Mouse (Mus musculus): Measurements from ENCODE around the gene Fkbp15.

Fkbp15 gene

DNA sequence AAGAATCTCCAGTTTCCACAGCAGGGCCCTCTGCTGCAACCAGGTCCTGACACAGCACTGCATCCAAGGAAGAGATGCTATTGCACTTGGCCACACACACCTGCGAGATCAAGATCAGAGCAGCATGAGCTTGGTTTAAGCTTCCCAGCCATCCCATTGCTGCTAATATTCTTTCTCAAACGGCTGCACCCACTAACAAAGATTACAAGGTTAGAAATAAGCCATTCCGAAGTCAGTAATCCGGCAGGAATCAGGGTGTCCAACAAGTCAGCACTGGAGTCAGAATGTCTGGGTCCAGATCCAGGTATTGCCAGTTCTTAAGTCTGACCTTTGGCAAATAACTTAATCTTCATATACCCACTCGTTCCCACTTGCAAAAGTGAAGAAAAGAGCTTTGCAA, 21.8 kb downstream of the Fkbp15 start:
- in situ Hi-C loops (cut with MboI; ENCODE audit: low pct_unique_long_range_greater_than_20kb in 1 of 2, low sequenced_read_pairs in 2 of 2, unreplicated experiment in 1 of 2), result no loop called here

DNA sequence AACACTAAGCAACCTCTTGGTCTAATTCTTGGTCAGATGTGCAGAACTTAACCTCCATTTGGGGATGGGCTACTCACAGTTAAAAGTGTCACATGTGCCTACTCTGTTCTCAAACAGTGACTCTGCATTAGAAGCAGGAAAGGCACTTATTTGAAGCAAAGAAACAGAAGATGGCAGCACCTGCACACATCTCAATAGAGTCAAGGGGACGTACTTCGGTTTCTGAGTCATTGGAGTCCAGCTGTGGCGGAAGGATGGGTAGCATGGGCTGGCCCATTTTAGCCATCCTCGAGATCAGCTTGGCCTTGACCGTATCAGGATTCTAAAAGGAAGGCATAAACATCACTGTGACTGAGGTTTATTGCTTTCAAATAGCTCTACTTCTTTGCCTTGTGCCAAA, 28.4 kb downstream of the Fkbp15 start:
- in situ Hi-C loops (cut with MboI; ENCODE audit: low pct_unique_long_range_greater_than_20kb in 1 of 2, low sequenced_read_pairs in 2 of 2, unreplicated experiment in 1 of 2), result no loop called here

DNA sequence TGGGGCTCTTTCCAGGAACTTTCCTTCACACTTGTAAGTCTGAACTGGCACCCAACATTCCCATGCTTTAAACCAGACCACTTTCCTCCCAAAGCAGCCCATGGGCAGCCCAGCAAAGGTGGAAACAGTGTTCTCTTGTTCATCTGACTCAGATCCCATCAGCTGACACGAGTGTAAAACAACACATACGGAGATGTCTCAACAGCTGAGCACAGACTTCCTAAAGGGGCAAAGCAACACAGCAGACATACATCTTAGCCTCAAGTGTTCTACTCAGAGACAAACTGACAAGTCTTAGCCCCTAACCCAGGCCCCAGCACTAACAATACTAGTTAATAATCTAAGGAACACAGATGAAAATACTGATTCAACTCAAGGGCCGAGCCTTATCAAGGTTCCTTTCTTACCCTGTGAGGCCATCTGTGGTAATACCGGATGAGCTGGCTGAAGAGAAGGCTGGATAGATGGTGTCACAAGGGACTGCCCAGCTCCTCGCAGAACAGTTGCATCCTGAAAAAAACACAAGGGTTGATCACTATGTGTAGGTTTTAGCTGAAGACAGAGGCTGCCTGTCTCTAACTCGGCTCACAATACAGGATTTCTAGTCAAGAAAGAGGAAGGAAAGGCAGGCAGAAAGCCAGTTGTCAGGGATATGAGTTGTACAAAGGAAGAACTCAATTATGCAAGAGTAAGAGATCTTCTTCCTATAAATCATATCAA, 31.2 kb downstream of the Fkbp15 start:
- in situ Hi-C loops (cut with MboI; ENCODE audit: low pct_unique_long_range_greater_than_20kb in 1 of 2, low sequenced_read_pairs in 2 of 2, unreplicated experiment in 1 of 2), result no loop called here

DNA sequence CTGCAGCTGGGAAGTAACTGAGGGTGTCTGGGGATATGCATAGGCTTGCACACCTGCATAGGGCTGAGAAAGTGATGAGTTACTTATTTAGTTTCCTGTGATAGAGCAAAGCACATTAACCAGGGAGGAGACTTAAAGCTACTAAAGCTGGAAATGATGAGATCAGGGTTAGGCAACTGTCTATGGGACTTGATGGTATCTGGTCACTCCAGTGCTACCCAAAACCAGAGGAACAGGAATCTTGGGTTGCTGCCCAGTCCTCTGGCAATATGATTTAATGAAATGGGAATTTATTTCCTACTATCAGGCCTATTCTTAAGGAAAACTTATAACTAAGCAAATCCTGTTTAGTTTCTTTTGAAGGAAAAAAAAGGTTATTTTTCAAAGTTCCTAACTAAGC, 34.2 kb downstream of the Fkbp15 start:
- in situ Hi-C loops (cut with MboI; ENCODE audit: low pct_unique_long_range_greater_than_20kb in 1 of 2, low sequenced_read_pairs in 2 of 2, unreplicated experiment in 1 of 2), result no loop called here

DNA sequence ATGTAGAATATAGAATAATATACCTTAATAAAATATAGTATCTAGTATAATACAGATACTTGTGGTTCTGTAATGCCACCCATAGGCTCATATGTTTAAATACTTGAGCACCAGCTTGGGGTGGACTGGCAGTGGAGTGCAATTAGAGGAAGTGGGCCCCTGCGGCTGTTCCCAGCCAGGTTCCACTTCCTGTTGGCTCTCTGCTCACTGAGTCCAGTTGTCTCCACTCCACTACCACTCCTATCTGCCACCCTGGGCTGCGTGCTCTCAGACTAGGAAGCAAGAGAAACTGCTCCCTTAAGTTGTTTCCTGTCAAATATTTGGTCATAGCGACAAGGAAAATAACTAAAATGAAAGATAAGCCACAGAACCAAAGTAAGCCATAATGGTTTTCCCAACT, 37.7 kb downstream of the Fkbp15 start:
- in situ Hi-C loops (cut with MboI; ENCODE audit: low pct_unique_long_range_greater_than_20kb in 1 of 2, low sequenced_read_pairs in 2 of 2, unreplicated experiment in 1 of 2), result no loop called here

DNA sequence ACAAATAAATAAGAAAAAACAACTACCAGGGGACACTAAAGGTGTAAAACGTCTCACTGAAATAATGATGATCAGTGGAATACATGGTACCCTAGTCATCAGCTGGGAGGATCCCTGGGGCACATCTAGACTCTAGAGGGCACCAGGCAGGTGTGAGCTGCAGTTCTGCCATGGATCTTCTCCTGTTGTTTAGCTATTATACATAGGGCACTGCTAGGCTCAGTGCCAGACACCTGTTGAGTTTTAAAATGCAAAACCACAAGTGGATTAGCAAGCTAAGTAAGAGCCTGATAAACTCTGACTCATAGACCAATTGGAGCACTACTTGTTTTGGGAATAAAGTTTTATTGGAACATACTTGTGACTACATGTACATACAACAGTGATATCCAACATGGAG, 42.1 kb downstream of the Fkbp15 start:
- in situ Hi-C loops (cut with MboI; ENCODE audit: low pct_unique_long_range_greater_than_20kb in 1 of 2, low sequenced_read_pairs in 2 of 2, unreplicated experiment in 1 of 2), result no loop called here

DNA sequence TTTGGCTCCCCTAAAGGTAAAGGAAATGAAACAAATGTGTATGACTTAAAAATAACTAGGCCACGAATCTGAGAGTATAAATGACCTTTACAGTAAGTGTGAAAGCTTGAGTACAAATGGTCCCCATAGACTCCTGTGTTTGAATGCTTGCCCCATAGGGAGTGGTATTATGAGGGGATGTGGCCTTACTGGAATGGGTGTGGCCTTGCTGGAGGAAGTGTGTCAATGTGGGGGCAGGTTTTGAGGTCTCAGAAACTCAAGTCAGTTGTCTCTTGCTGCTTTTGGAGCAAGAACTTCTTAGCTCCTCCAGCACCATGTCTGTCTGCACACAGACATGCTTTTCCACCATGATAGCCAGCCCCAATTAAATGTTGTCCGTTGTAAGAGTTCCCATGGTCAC, 43.9 kb downstream of the Fkbp15 start:
- in situ Hi-C loops (cut with MboI; ENCODE audit: low pct_unique_long_range_greater_than_20kb in 1 of 2, low sequenced_read_pairs in 2 of 2, unreplicated experiment in 1 of 2), result no loop called here

DNA sequence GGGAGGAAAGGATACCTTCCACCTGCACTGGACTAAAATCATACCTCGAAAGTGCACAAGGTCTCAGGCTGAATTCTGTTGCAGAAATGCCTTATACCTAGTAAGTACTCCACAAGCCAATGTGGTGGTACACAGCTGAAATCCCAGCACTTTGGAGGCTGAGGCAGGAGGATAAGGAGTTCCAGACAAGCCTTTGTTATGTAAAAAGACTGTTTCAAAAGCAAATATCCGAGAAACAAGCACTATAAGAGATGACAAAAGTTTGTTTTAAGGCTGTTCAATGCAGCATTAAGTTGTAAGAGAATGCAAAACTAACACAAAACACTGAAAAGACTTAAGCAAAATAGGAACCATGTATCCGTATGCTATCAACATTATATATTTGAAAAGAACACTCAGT, 45.8 kb downstream of the Fkbp15 start:
- in situ Hi-C loops (cut with MboI; ENCODE audit: low pct_unique_long_range_greater_than_20kb in 1 of 2, low sequenced_read_pairs in 2 of 2, unreplicated experiment in 1 of 2), result no loop called here

DNA sequence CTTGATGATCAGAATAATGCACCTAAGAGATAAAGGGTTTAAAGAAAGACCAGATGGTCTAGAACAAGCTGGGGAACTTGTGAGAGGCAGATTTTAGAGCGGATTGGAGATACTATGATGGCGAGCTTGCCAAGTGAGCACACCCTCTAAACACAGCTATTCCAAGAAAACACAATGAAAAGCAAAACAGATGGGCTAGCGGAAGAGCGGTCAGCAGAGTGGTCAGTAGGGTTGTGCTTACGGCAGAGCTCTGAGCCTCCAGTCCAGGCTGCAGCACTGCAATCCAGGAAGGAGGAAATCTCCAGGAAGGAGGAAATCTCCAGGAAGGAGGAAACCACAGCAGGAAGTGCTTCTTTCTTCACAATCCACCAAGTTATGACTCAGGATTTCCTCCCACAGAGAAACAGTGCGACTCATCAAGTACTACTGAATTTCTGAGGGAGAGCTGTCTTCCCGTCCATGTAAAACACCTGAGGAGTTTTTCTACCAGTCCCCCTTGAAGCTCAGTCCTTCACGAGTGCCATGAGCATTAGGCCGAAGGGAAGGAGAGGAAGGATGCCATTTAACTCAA, 46.6 kb downstream of the Fkbp15 start:
- in situ Hi-C loops (cut with MboI; ENCODE audit: low pct_unique_long_range_greater_than_20kb in 1 of 2, low sequenced_read_pairs in 2 of 2, unreplicated experiment in 1 of 2), result no loop called here

DNA sequence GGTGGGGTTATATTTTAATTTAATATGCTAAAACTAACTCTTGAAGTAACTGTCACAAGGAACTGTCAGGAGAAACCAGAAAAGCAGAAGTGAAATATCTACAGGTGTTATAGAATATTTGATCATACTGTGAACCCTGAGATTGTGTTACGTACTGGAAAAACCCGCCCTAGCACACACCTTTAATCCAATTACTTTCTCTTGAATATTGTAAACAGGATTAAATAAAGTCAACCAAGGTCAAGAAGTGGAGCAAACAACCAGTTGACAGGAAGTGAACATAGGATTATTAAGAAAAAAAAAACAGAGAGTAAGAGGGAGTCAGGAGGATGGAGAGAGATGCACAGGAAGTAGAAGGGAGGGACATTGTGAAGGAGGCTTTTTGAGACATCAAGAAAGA, 47.5 kb downstream of the Fkbp15 start:
- in situ Hi-C loops (cut with MboI; ENCODE audit: low pct_unique_long_range_greater_than_20kb in 1 of 2, low sequenced_read_pairs in 2 of 2, unreplicated experiment in 1 of 2), result no loop called here

DNA sequence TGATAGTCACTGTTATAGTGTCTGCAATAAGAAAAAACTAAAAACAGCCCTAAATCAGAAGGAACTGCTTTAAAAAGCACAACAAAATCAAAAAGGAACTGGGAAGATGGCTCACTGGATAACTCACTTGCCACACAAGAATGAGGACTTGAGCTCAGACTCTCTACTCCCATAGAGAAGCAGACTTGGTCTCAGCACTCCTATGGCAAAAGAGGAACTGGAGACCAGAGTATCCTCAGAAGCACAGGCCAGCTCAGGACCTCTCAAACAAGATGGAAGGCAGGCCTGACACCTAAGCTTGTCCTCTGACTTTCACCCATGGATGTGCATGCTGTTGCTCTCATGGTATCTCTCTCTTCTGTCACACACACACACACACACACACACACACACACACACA, 51.9 kb downstream of the Fkbp15 start:
- in situ Hi-C loops (cut with MboI; ENCODE audit: low pct_unique_long_range_greater_than_20kb in 1 of 2, low sequenced_read_pairs in 2 of 2, unreplicated experiment in 1 of 2), result no loop called here

DNA sequence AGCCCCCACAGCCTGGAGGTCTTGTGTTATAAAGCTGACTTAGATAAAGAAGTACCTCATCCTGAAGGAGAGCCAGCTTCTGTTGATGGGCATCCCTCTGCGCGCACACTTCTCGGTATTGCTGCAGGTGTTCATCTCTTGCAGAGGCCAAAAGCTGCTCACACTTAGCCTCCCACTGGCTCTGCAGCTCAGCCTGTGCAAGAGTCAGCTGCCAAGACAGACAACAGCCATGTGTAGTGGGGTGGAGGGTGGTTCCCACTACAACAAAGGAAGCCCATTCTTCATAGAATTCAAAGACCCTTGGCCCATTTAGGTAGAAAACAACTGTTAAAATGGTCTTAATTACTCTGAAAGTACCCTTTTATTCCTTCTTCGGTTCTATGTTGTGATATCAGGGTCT, 53.5 kb downstream of the Fkbp15 start:
- in situ Hi-C loops (cut with MboI; ENCODE audit: low pct_unique_long_range_greater_than_20kb in 1 of 2, low sequenced_read_pairs in 2 of 2, unreplicated experiment in 1 of 2), result no loop called here

DNA sequence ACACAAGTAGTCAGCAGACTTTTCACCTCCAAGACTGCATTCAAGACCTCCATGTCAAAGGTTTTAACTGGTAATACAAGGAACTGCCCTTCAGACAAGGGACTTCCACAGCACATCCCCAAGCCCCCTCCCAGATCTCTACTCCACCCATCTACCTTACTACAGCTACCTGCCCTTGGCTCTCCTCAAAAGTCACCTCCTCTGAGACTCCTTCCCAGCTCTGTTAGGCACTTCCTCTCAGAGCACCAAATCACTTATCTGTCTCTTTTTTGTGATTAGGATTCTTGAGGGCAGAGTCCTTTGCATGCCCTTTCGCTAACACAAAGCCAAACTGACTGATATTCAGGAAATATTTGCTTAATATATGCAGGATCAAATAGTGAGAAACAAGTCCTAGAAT, 54.0 kb downstream of the Fkbp15 start:
- in situ Hi-C loops (cut with MboI; ENCODE audit: low pct_unique_long_range_greater_than_20kb in 1 of 2, low sequenced_read_pairs in 2 of 2, unreplicated experiment in 1 of 2), result no loop called here

DNA sequence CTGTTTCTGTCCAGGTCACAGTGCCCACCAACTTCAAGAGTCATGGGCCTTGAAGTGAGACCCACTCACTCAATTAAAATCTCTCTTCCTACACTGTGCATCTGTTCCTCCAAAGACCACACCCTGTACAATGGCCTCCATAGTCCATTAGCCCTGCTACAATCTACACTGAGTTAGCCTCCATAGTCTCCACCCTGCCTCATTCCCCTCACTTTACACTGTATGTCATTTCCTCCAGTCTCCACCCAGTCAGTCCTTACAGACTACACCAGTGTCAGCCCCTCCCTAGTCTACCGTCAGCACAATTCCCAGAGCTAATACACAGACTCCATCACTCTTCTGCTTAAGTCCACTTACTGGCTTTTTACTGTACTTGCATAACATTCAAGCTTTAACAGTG, 57.1 kb downstream of the Fkbp15 start:
- in situ Hi-C loops (cut with MboI; ENCODE audit: low pct_unique_long_range_greater_than_20kb in 1 of 2, low sequenced_read_pairs in 2 of 2, unreplicated experiment in 1 of 2), result no loop called here

DNA sequence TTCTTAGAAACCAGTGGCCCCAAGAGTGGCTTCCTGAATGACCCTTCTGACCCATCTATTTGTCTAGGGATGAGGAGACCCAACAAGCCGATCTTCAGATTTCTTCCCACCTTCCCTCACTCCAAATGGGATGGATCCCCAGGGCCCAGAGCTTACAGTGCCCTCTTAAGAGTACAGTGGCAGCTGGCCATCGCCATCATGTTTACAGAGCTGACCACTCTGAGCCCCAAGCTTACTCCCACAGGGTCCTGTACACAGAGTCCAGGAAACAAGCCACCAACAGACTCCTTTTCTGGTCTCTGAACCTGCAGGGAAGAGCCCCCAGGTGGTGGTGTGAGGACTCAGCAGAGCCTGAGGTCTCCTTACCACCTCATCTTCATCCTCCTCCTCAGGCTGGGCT, 57.6 kb downstream of the Fkbp15 start:
- in situ Hi-C loops (cut with MboI; ENCODE audit: low pct_unique_long_range_greater_than_20kb in 1 of 2, low sequenced_read_pairs in 2 of 2, unreplicated experiment in 1 of 2), result no loop called here

DNA sequence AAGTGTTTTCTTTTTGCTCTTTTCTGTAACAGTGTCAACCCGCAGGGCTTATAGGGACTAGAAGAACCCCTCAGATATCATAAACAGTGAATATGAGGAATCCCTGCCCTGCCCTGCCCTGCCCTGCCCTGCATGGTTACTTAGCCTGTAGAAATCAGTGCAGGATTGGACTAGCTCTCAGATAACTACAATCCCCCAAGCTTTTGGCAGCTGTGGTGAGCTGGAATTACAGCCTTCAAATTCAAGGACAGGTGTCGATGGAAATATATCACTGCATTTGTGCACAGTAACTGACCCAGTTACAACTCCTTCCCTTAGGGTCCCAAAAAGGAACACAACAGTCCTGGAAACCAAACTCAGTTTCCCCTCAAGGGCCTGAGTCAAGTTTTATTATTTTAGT, 60.3 kb downstream of the Fkbp15 start:
- in situ Hi-C loops (cut with MboI; ENCODE audit: low pct_unique_long_range_greater_than_20kb in 1 of 2, low sequenced_read_pairs in 2 of 2, unreplicated experiment in 1 of 2), result no loop called here

DNA sequence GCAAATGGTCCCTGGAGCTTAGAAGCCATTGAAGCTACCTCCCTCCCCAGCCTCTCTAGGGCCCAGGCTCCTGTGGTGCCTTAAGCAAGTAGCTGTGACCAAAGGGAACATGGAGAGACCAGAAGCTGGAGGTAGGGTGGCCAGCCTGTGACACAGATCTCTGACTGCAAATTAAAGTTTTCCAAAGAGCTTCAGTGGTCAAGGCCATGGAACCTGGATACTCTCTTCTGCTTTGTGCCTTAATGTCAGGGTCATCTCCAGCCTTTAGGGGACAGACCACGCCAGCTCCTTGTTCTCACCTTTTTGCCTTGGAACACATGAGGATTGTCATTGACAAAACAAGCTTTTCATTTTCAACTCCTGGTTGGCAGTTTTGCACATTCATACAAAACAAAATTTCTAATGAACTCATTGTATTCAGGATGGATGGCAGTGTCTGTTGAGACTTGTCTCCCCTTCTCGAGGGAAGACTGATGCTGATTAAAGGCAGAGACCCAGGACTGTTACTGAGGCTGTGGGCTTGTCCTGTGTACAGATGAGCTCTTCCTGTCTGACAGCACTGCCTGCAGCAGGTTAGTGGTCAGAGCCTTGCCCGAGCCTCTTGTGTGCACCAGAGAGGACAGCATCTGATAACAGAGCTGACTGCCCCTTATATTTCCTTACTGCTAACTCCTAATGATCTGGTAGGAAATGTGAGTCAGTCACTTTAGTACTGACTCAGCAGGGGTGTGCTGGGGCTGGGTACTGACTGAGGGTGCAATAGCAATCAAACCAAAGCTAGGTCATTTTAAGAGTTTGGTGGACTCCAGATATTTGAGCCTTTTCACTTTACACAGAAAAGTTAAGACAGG, 62.8 kb downstream of the Fkbp15 start:
- in situ Hi-C loops (cut with MboI; ENCODE audit: low pct_unique_long_range_greater_than_20kb in 1 of 2, low sequenced_read_pairs in 2 of 2, unreplicated experiment in 1 of 2), result no loop called here

DNA sequence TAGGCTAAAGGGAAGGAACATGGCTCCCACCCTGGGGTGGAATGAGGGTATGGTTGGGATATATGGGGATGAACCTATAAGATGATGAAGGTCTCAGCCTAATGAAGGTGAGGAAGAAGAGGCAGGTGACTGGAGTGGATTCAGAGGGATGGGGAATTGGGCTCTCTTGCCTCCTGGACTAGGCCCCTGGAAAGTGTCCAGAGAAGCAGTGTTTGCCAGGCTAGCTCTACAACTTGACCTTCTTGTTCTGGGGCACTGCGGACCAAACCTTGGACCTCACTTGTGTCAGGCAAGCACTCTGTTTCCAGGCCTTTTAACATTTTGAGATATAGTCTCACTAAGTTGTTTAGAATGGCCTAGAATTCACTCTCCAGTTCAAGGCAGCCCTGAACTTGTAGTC, 65.6 kb downstream of the Fkbp15 start:
- in situ Hi-C loops (cut with MboI; ENCODE audit: low pct_unique_long_range_greater_than_20kb in 1 of 2, low sequenced_read_pairs in 2 of 2, unreplicated experiment in 1 of 2), result no loop called here

DNA sequence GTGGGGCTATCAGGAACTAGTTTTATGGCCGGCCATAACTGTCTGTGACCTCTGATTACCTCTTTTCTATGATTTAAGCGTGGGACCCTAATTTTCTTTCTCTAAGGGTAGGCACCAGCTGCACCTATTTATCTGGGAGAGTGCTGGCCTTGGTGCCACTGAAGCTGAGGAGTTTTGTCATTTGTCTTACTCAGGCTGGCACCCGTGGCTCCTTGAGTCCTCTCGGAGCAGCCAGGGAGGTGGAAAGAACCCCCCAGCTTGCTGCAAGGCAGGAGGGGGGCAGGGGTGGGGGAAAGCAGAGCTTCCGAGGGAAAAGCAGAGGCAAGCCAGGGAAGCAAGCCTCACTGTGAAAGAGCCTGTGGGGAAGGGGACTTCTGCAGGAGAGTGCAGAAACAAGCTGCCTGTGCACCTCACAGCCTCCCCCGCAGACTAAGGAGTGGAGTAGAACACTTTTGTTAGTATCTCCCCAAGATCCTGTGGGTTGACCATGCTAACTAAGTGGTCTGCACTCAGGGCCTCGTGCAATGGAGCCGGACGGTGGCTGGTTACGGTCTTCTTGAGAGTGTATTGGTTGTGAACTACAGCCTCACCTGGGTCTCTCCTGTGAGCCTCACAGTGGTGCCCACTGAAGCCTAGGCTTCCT, 67.0 kb downstream of the Fkbp15 start:
- in situ Hi-C loops (cut with MboI; ENCODE audit: low pct_unique_long_range_greater_than_20kb in 1 of 2, low sequenced_read_pairs in 2 of 2, unreplicated experiment in 1 of 2), result no loop called here
